Mouse (Mus musculus) brain, embryonic 18.5 days (tissue): ENCODE data around the gene Rab9.
"Not testable (repeated sequence)": the region's sequence is repeated elsewhere in the genome, so short reads cannot be mapped to it uniquely, and the experiment has no call there.

Experiments
- DNase-seq: peaks from one replicate; pipeline ENCODE4 v3.0.0-alpha.2; 2012; ENCODE audit warnings: low read depth, low spot score

Gene Rab9

GRCm38 (mm10) chrX:166479365-166479983, at the start of gene Rab9:
TSS of gene Rab9 (minus strand) at chrX:166479867.
- DNase-seq = peak; percentile 82

- DNase-seq = no peak
Observed at GRCm38 (mm10) chrX:166528126-166528525, 48.5 kb upstream of the Rab9 start.

- no peak for DNase-seq
Observed at GRCm38 (mm10) chrX:166525637-166526315, 46.1 kb upstream of the Rab9 start.

GRCm38 (mm10) chrX:166520782-166521181, 41.1 kb upstream of the Rab9 start:
- DNase-seq = no peak

DNA sequence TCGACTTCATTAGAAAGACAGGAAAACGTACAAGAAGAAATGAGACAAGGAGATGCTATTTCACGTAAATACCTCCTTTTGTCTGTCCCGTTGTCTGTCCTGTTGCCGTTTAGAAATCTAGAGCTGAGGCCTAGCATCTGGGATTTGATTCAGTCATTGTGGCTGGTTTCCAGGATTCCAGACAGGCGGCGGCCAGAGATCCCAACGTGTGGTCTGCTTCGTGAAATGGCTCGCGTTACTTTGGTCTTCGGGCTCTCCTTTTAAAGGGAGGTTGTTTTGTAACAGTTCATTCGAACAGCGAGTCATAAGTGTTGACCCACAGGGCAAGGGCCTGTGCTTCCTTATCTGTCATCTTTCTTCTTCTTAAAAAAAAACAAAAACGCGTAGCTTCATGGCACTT, 38.7 kb upstream of the Rab9 start, which contains the start of gene Tceanc:
TSS of gene Tceanc (minus strand) at position 223 of the 400 bp plus-strand sequence.
- DNase-seq = no peak

DNA sequence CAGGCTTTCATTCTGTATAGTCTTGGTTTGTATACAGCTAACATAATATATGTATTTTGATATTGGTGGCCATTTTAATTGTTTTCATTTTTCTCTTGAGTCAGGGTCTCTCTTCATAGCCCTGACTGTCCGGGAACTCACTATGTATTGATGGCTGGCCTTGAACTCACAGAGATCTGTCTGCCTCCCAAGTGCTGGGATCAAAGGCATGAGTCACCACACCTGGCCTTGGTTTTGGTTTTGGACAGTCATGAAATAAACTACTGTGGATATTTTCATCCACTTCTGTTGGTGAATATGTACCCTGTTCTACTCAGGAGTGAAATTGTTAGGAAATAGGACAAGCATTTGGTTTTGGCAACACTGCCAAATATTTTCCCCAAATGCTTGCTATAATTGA, 37.0 kb upstream of the Rab9 start:
- DNase-seq = no peak

DNA sequence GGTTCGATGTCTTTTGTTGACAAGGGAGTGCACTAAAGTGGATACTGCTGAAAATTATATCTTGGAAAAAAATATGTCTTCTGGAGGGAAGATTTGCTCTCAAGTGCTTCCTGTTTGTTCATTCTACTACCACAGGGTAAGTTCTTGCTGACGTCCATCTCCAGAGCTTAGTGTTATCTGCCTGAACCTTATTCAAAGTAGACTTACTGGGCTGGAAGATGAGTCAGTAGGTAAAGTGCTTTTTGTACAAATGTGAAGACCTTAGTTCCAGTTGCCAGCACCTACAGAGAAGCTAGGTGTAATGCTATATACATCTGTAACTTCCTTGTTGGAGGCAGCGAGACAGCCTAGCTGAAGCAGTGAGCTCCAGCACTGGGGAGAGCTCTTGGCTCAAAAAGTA, 36.3 kb upstream of the Rab9 start:
- DNase-seq = no peak

DNA sequence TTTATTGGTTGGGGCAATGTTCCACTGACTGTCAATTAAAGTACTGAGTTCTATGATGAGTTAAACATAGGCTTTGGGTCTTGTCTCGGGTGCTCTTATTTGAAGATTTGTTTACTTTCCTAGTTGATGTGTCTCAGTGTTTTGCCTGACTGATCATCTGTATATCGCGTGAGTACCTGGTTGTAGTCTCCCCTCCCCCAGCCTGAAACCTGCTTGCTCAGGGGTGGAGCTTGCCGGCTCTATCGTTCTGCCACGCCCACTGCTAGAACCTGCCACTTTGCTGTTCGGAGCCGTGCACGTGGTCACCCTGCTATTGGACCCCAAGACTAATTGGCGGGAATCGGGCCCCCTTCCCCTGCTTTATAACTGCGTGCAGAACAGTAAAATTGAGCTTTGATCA, 34.4 kb upstream of the Rab9 start:
- not testable (repeated sequence) for DNase-seq

- DNase-seq = no peak
Observed at GRCm38 (mm10) chrX:166512071-166512470, 32.4 kb upstream of the Rab9 start.

GRCm38 (mm10) chrX:166511107-166511506, 31.4 kb upstream of the Rab9 start:
- DNase-seq = no peak

GRCm38 (mm10) chrX:166509761-166510738, 30.4 kb upstream of the Rab9 start:
- DNase-seq = peak; percentile 83

GRCm38 (mm10) chrX:166504421-166504820, 24.8 kb upstream of the Rab9 start:
- DNase-seq = no peak

DNA sequence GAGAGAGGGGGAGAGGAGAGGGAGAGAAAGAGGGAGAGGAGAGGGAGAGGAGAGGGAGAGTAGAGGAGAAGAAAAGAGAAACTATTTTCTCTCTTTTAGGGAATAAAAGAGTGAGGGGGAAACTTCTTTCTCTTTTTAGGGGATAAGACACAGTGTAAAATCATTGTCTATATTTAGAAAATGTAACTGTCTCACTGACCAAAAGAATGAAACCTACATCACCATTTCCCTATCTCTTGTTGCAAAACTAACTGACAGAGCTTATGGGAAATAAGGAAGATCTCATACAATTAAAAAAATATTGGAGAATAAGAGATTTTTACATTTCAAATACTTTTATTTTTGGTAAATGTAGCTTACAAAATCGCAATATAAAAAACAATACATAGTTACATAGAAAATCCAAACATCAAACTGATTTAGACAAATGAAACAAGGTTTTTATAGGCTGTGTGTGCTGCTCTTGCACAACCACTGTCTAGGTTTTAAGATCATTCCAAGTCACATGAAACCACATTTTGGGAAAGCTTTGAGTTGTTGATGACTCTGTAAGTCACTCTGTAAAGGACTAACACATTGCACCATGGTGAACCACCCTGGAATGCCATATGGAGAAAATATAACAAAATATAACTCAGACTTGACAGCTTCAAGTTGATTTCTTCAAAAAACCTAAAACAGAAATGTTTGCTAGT, 20.0 kb upstream of the Rab9 start:
- no peak for DNase-seq

- no peak for DNase-seq
Observed at GRCm38 (mm10) chrX:166497771-166498170, 18.1 kb upstream of the Rab9 start.

GRCm38 (mm10) chrX:166495052-166495451, 15.4 kb upstream of the Rab9 start:
- no peak for DNase-seq

DNA sequence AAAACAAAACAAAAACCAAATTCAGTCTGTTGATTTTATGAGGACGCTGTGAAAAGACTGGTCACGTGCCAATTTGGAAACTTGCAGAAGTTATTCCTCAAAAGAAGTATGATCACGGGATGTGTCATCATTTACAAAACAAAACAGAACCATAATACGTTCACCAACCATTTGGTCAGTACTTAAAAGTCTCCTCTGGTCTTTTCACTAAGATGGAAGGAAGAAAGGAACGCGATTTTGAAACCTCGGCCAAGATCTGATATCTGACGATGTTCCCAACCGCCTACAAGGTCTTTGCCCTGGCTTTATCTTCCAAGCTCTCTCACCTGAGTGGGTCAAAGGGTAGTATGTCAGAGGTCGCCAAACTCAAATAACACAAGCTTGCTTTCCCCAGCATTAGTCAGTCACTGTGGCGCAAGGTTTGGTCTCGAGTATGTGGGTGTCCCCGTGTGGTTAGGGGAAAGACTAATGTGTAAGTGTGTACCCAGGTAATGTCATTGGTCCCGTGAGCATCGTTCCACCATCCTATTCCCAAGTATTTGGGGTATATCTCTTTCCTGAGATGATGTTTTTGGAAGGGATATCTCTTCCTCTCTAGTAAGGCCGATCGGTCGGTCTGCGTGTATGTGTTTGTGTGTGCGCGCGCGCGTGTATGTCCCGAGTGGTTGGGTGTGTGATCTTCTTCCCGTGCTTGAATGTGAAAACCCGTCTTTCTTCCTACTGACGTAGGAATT, 869 bp downstream of the Rab9 start:
- DNase-seq = peak; percentile 3

- DNase-seq = no peak
Observed at GRCm38 (mm10) chrX:166477393-166477792, 2.3 kb downstream of the Rab9 start.

DNA sequence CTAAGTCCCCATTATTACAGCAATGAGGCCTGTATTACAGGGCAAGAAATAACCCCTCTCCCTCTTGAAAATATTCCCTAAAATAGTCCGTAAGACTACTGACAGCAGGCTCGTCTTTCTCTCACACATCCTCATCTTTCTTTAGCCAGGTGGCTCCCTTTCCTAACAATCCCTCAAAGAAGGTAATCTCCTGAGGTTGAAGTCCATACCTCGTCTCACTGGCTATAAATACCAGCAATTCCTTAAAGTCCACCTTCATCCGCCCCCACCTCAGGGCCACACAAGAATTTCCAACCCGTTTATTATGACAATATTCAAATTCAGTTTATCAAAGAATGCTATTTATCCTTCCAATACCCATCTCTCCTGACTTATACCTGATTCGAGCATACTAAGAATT, 7.1 kb downstream of the Rab9 start:
- no peak for DNase-seq

GRCm38 (mm10) chrX:166468321-166468720, 11.3 kb downstream of the Rab9 start:
- DNase-seq = no peak

DNA sequence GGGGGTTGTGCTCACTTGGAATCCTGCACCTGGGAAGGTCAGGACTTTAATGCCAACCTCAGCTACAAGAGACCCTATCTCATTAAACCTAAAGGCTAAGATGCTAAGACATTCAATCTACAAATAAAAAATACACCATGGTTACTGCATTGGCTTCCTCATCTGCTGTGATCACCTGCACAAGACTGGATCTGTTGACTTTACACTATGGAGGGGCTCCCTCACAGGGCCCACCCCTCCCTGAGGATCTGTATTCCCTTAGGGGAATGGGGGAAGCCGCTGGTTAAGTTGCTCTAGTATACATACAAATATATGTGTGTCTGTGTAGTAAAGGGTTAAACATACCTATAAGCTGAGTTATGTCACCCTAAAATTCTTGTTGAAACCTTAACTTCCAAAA, 24.1 kb downstream of the Rab9 start:
- DNase-seq = no peak

DNA sequence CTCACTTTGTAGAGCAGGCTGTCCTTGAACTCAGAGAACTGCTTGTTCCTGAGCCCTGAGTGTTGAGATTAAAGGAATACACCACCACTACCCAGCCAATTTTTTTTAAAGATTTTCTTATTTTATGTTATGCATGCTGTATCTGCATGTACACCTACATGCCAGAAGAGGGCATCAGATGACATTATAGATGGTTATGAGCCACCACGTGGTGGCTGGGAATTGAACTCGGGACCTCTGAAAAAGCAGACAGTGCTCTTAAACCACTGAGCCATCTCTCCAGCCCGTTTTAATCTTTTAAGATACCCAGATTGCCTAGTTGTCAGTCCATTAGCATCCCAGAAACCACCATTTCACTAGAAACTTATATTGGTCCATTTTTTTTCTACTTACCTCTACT, 25.3 kb downstream of the Rab9 start:
- DNase-seq = no peak
